Mouse (Mus musculus): ENCODE measurements around the gene Fam71b.

GRCm38 (mm10) chr11:46358369-46358768, 38.0 kb upstream of the Fam71b start:
- TF ChIP-seq CTCF (IDR thresholded peaks at IDR 0.05; ENCODE audit: borderline replicate concordance, insufficient read depth, low read length), result no peak
- no peak for TF ChIP-seq POLR2A (IDR thresholded peaks at IDR 0.05; ENCODE audit: low read depth, low read length)

Data from embryonic fibroblast, embryonic 13.5 days (primary cell).